Mouse (Mus musculus): Measurements from ENCODE around the gene Tspan33.
"Not testable (repeated sequence)": the region's sequence is repeated elsewhere in the genome, so short reads cannot be mapped to it uniquely, and the experiment has no call there.

The Tspan33 gene

GRCm38 (mm10) chr6:29753336-29753735 lies 59.3 kb downstream of the Tspan33 start:
- DNase-seq (ENCODE audit: low spot score): no peak

GRCm38 (mm10) chr6:29756001-29756400 lies 62.0 kb downstream of the Tspan33 start:
- DNase-seq (ENCODE audit: low spot score): peak; percentile 64

- DNase-seq (ENCODE audit: low spot score): no peak
Measured at GRCm38 (mm10) chr6:29756476-29756875, 62.5 kb downstream of the Tspan33 start.

GRCm38 (mm10) chr6:29758417-29758816 lies 64.4 kb downstream of the Tspan33 start:
- peak; percentile 80 for DNase-seq (ENCODE audit: low spot score)

- DNase-seq (ENCODE audit: low spot score): no peak
Measured at GRCm38 (mm10) chr6:29759012-29759679, 65.1 kb downstream of the Tspan33 start.

- not testable (repeated sequence) for DNase-seq (ENCODE audit: low spot score)
Measured at GRCm38 (mm10) chr6:29760397-29760796, 66.4 kb downstream of the Tspan33 start.

GRCm38 (mm10) chr6:29761282-29761681 lies 67.3 kb downstream of the Tspan33 start:
- no peak for DNase-seq (ENCODE audit: low spot score)

GRCm38 (mm10) chr6:29762524-29762923 lies 68.5 kb downstream of the Tspan33 start:
- DNase-seq (ENCODE audit: low spot score): no peak

GRCm38 (mm10) chr6:29766874-29767273 lies 72.9 kb downstream of the Tspan33 start:
- DNase-seq (ENCODE audit: low spot score): no peak

Data from layer of hippocampus, adult 11-12 months (tissue).